Mouse (Mus musculus) MEL (cell line): ENCODE data around the gene Borcs5. TPM values are rescaled to one million over a fixed set of nuclear protein-coding genes. Genes with fewer than 3 reads are reported as not detected.

Experiments
- DNase-seq: peaks from one replicate; pipeline ENCODE4 v3.0.0; 2011; ENCODE audit warnings: low read depth, low spot score
- H3K27ac ChIP-seq: 2 replicates; pipeline ENCODE4 v1.5.1; 2012; ENCODE audit warnings: low read depth, mild to moderate bottlenecking, control low read depth, low read length, moderate library complexity; ENCODE audit not compliant: control insufficient read depth
- H3K27me3 ChIP-seq, 2 experiments: fragments of 150-350 bp in 1 of 2; sonication (generic) in 1 of 2; 2 replicates each; pipeline ENCODE4 v1.6.1; 2012; ENCODE audit warnings: low read length in 2 of 2, mild to moderate bottlenecking in 2 of 2, improper control_type of control experiment in 1 of 2, moderate library complexity in 1 of 2; ENCODE audit not compliant: insufficient read depth in 2 of 2, control insufficient read depth in 1 of 2
- H3K36me3 ChIP-seq, 2 experiments: 2 replicates each; pipeline ENCODE4 v1.6.1; 2012 to 2014; ENCODE audit warnings: low read length in 2 of 2, improper control_type of control experiment in 1 of 2, inconsistent platforms in 1 of 2, mild to moderate bottlenecking in 1 of 2; ENCODE audit not compliant: insufficient read depth in 2 of 2, control insufficient read depth in 1 of 2
- H3K4me1 ChIP-seq, 2 experiments: fragments of 150-350 bp in 1 of 2; sonication (generic) in 1 of 2; 2 replicates each; pipeline ENCODE4 v1.6.1; 2012; ENCODE audit warnings: low read length in 2 of 2, improper control_type of control experiment in 1 of 2, mild to moderate bottlenecking in 1 of 2; ENCODE audit not compliant: insufficient read depth in 2 of 2, control insufficient read depth in 1 of 2
- H3K4me3 ChIP-seq, 2 experiments: fragments of 150-350 bp in 1 of 2; sonication (generic) in 1 of 2; 2 replicates each; pipeline ENCODE4 v1.5.1; 2012; ENCODE audit warnings: low read depth in 2 of 2, low read length in 2 of 2, mild to moderate bottlenecking in 2 of 2, moderate library complexity in 2 of 2, control low read depth in 1 of 2, improper control_type of control experiment in 1 of 2; ENCODE audit not compliant: control insufficient read depth in 1 of 2, insufficient read depth in 1 of 2
- H3K79me2 ChIP-seq: 2 replicates; pipeline ENCODE4 v1.6.1; 2012; ENCODE audit warnings: mild to moderate bottlenecking, low read length, moderate library complexity; ENCODE audit not compliant: control insufficient read depth, poor library complexity, insufficient read depth
- H3K9ac ChIP-seq: 2 replicates; pipeline ENCODE4 v1.6.1; 2012; ENCODE audit warnings: low read depth, mild to moderate bottlenecking, control low read depth, low read length, moderate library complexity; ENCODE audit not compliant: control insufficient read depth, poor library complexity, severe bottlenecking
- H3K9me3 ChIP-seq: fragments of 150-350 bp; sonication (generic); replicated peaks from 2 replicates; pipeline ENCODE4 v1.6.1; 2012; ENCODE audit warnings: mild to moderate bottlenecking, low read length, improper control_type of control experiment, moderate library complexity; ENCODE audit not compliant: insufficient read depth
- BHLHE40 ChIP-seq: IDR thresholded peaks from 2 replicates; pipeline ENCODE4 v1.6.1; 2012; ENCODE audit warnings: low read depth, mild to moderate bottlenecking, inconsistent platforms, low read length, improper control_type of control experiment, borderline replicate concordance
- CHD1 ChIP-seq: IDR thresholded peaks from 2 replicates; pipeline ENCODE4 v1.6.1; 2012; ENCODE audit warnings: low read depth, mild to moderate bottlenecking, inconsistent platforms, low read length, improper control_type of control experiment
- E2F4 ChIP-seq: IDR thresholded peaks from 2 replicates; pipeline ENCODE4 v1.6.1; 2011; ENCODE audit warnings: low read depth, low read length, improper control_type of control experiment, borderline replicate concordance
- EP300 ChIP-seq, 2 experiments: IDR thresholded peaks; 2 replicates each; pipeline ENCODE4 v1.6.1; 2011; ENCODE audit warnings: improper control_type of control experiment in 2 of 2, low read length in 2 of 2, low read depth in 1 of 2, mild to moderate bottlenecking in 1 of 2
- ETS1 ChIP-seq: IDR thresholded peaks from 2 replicates; pipeline ENCODE4 v1.6.1; 2012; ENCODE audit warnings: low read depth, mild to moderate bottlenecking, inconsistent platforms, low read length, improper control_type of control experiment, moderate library complexity
- GATA1 ChIP-seq: IDR thresholded peaks from 2 replicates; pipeline ENCODE4 v1.6.1; 2011; ENCODE audit warnings: low read depth, low read length, improper control_type of control experiment
- HCFC1 ChIP-seq: IDR thresholded peaks from 2 replicates; pipeline ENCODE4 v1.6.1; 2012; ENCODE audit warnings: low read depth, mild to moderate bottlenecking, inconsistent platforms, low read length, improper control_type of control experiment, moderate library complexity
- MAFK ChIP-seq: IDR thresholded peaks from 2 replicates; pipeline ENCODE4 v1.6.1; 2011; ENCODE audit warnings: low read depth, mild to moderate bottlenecking, low read length, improper control_type of control experiment, borderline replicate concordance
- MAZ ChIP-seq: IDR thresholded peaks from 2 replicates; pipeline ENCODE4 v1.6.1; 2012; ENCODE audit warnings: low read depth, mild to moderate bottlenecking, inconsistent platforms, low read length, improper control_type of control experiment
- MXI1 ChIP-seq: IDR thresholded peaks from 2 replicates; pipeline ENCODE4 v1.6.1; 2011; ENCODE audit warnings: mild to moderate bottlenecking, low read depth, low read length, improper control_type of control experiment
- NRF1 ChIP-seq: IDR thresholded peaks from 2 replicates; pipeline ENCODE4 v1.6.1; 2014; ENCODE audit warnings: low read depth, mild to moderate bottlenecking, inconsistent platforms, low read length, improper control_type of control experiment, moderate library complexity; ENCODE audit not compliant: poor library complexity, insufficient read depth, severe bottlenecking
- POLR2A ChIP-seq, 2 experiments: IDR thresholded peaks; 2 replicates each; pipeline ENCODE4 v1.6.1; 2011 to 2012; ENCODE audit warnings: low read length in 2 of 2, mild to moderate bottlenecking in 2 of 2, control low read depth in 1 of 2, improper control_type of control experiment in 1 of 2, low read depth in 1 of 2, moderate library complexity in 1 of 2; ENCODE audit not compliant: control insufficient read depth in 1 of 2, insufficient read depth in 1 of 2, poor library complexity in 1 of 2
- POLR2AphosphoS2 ChIP-seq: IDR thresholded peaks from 2 replicates; pipeline ENCODE4 v1.6.1; 2011; ENCODE audit warnings: low read length, improper control_type of control experiment
- POLR2AphosphoS5 ChIP-seq: IDR thresholded peaks from 2 replicates; pipeline ENCODE4 v1.6.1; 2012; ENCODE audit warnings: low read depth, borderline replicate concordance, mild to moderate bottlenecking, inconsistent platforms, low read length, moderate library complexity, mixed read lengths
- SIN3A ChIP-seq: IDR thresholded peaks from 2 replicates; pipeline ENCODE4 v1.6.1; 2012; ENCODE audit warnings: low read length, improper control_type of control experiment, inconsistent platforms
- SMC3 ChIP-seq: IDR thresholded peaks from 2 replicates; pipeline ENCODE4 v1.6.1; 2011; ENCODE audit warnings: low read depth, low read length, improper control_type of control experiment
- TCF12 ChIP-seq: IDR thresholded peaks from 2 replicates; pipeline ENCODE4 v1.6.1; 2014; ENCODE audit warnings: low read depth, mild to moderate bottlenecking, inconsistent platforms, low read length, improper control_type of control experiment, moderate library complexity
- USF1 ChIP-seq: IDR thresholded peaks from 2 replicates; pipeline ENCODE4 v1.6.1; 2014; ENCODE audit warnings: low read depth, mild to moderate bottlenecking, inconsistent platforms, low read length, improper control_type of control experiment, moderate library complexity
- USF2 ChIP-seq, 2 experiments: IDR thresholded peaks; 2 replicates each; pipeline ENCODE4 v1.6.1; 2011 to 2012; ENCODE audit warnings: improper control_type of control experiment in 2 of 2, low read length in 2 of 2, borderline replicate concordance in 1 of 2, inconsistent platforms in 1 of 2, low read depth in 1 of 2, mild to moderate bottlenecking in 1 of 2; ENCODE audit not compliant: insufficient read depth in 1 of 2
- ZC3H11A ChIP-seq: IDR thresholded peaks from 2 replicates; pipeline ENCODE4 v1.6.1; 2012; ENCODE audit warnings: low read depth, mild to moderate bottlenecking, inconsistent platforms, low read length, improper control_type of control experiment
- polyA plus RNA-seq, 2 experiments: library from polyadenylated mRNA; stranded (reverse) in 1 of 2; unstranded in 1 of 2; fragments of >175 nt in 1 of 2; fragments of >200 nt in 1 of 2; gene quantifications; 2 replicates each; pipeline versions ENCODE4 v1.2.1 to v1.2.4; 2012; ENCODE audit warnings: low replicate concordance in 2 of 2, low read depth in 1 of 2; ENCODE audit not compliant: insufficient read length in 2 of 2, insufficient read depth in 1 of 2, missing spikeins in 1 of 2
- total RNA-seq: library from RNA; depleted of rRNA; stranded (reverse); fragments of 300-350 nt; gene quantifications from 2 replicates; pipeline ENCODE4 v1.2.3, GENCODE M21; 2012

Gene Borcs5
- total and polyA plus RNA-seq, 3 experiments, result 7.7 to 13.0 TPM; not detected in 1

- H3K27ac ChIP-seq, result no peak overlapping the region
- no peak overlapping the region for H3K9ac ChIP-seq
- no peak for DNase-seq
- no peaks in the 10 kb centered on the region for H3K79me2 ChIP-seq
- peaks cover 2% of the 10 kb centered on the region in 2 experiments for H3K4me1 ChIP-seq
- H3K36me3 ChIP-seq, result peaks cover 0 to 2% of the 10 kb centered on the region in 2 experiments; a peak in 2 of 4 replicates
- H3K9me3 ChIP-seq, result no peaks in the 10 kb centered on the region
- no peak for TF ChIP-seq BHLHE40
- TF ChIP-seq ETS1, result no peak
- TF ChIP-seq EP300 (IDR thresholded peaks at IDR 0.05; ENCODE audit: low read depth in 1 of 2, low read length in 2 of 2), result no peak
- no peak for TF ChIP-seq MAZ
- no peak for TF ChIP-seq POLR2AphosphoS2
- TF ChIP-seq USF1, result no peak
- TF ChIP-seq POLR2A (IDR thresholded peaks at IDR 0.05; ENCODE audit: control insufficient read depth in 1 of 2, insufficient read depth in 1 of 2, low read depth in 1 of 2, low read length in 2 of 2, poor library complexity in 1 of 2), result no peak
- no peak for TF ChIP-seq GATA1
- no peak for TF ChIP-seq TCF12
- TF ChIP-seq ZC3H11A, result no peak
- no peak for TF ChIP-seq NRF1
- TF ChIP-seq HCFC1, result no peak
- TF ChIP-seq SIN3A, result no peak
- TF ChIP-seq POLR2AphosphoS5, result no peak
- no peak for TF ChIP-seq USF2 (IDR thresholded peaks at IDR 0.05; ENCODE audit: borderline replicate concordance in 1 of 2, insufficient read depth in 1 of 2, low read depth in 1 of 2, low read length in 2 of 2)
- no peak for TF ChIP-seq MXI1
- TF ChIP-seq E2F4, result no peak
- no peak for TF ChIP-seq SMC3
- TF ChIP-seq MAFK, result no peak
- TF ChIP-seq CHD1, result no peak
- no peak overlapping the region for H3K4me3 ChIP-seq
- no peaks in the 10 kb centered on the region for H3K27me3 ChIP-seq
Observed at GRCm38 (mm10) chr6:134606540-134606939, 32.8 kb upstream of the Borcs5 start.
